Mouse (Mus musculus): Measurements from ENCODE around the gene Kif24. TPM values are rescaled to one million over a fixed set of nuclear protein-coding genes. Genes with fewer than 3 reads are reported as not detected.

Gene Kif24
- total and polyA plus RNA-seq, 3 experiments, result 7.0 to 47.8 (median 21.6) TPM

DNA sequence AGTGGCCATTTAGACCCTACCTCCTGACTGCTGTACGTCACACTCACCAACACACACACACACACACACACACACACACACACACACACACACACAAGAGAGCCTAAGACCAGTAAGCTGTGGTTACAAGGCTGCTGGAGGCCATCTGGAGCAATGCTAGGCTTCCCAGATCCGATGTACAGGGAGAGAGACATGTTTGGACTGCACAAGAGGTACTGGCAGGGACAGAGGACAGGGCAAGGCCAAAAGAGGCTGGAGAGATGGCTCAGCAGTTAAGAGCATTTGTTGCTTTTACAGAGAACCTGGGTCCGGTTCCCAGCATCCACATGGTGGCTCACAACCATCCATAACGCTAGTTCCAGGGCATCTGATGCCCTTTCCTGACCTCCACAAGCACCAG, 30.4 kb upstream of the Kif24 start:
- ATAC-seq (ENCODE audit: extremely low read depth, insufficient number of reproducible peaks, low FRiP score, poor library complexity, severe bottlenecking) (no peak), DNase-seq (ENCODE audit: low spot score) (no peak)
- Histone ChIP-seq H3K36me3 (replicated peaks) (peaks cover 74% of the 10 kb centered on the region), H3K4me3 (ENCODE audit: low read depth, low read length) (no peak overlapping the region), H3K27me3 (ENCODE audit: insufficient read depth, low read length) (peaks cover 2% of the 10 kb centered on the region; the same call in 1 of the 2 replicates), H3K4me1 (ENCODE audit: insufficient read depth, low read depth, low read length) (peaks cover 12% of the 10 kb centered on the region), H3K9me3 (replicated peaks) (peaks cover 21% of the 10 kb centered on the region)
- TF ChIP-seq TAL1 (conservative IDR thresholded peaks at IDR 0.05; ENCODE audit: low read depth, low read length) (no peak), POLR2AphosphoS5 (IDR thresholded peaks at IDR 0.05; ENCODE audit: insufficient replicate concordance, low read depth, low read length) (no peak), CTCF (IDR thresholded peaks at IDR 0.05; ENCODE audit: low read depth, low read length) (no peak), GATA2 (IDR thresholded peaks at IDR 0.05; ENCODE audit: borderline replicate concordance, low read depth, low read length) (no peak), GATA1 (IDR thresholded peaks at IDR 0.05; ENCODE audit: borderline replicate concordance, low read length) (no peak)

DNA sequence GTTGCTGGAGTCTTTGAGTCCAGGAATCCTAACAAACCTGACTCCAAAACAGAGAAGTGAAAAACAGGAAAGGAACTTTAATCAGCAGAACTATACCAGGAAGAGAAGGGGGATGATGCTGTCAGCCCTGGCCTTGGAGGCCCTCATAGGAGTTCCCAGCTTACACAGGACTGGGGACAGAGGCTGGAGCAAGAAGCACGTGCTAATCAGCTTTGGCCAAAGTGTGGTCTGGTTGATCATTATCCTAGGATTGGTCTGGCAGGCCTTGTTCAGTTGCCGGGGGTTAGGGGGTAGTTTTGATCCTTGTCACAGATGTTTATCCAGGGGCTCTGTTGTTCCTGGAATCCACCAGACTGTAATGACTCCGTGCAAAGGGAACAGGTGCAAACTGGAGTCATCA, 29.7 kb upstream of the Kif24 start:
- peaks cover 12% of the 10 kb centered on the region for H3K4me1 ChIP-seq (ENCODE audit: insufficient read depth, low read depth, low read length)
- H3K27me3 ChIP-seq (ENCODE audit: insufficient read depth, low read length), result peaks cover 2% of the 10 kb centered on the region; the same call in 1 of the 2 replicates
- peaks cover 67% of the 10 kb centered on the region for H3K36me3 ChIP-seq (replicated peaks)
- ATAC-seq (ENCODE audit: extremely low read depth, insufficient number of reproducible peaks, low FRiP score, poor library complexity, severe bottlenecking) (no peak), DNase-seq (ENCODE audit: low spot score) (no peak)
- H3K9me3 ChIP-seq (replicated peaks), result peaks cover 21% of the 10 kb centered on the region
- TF ChIP-seq GATA2 (IDR thresholded peaks at IDR 0.05; ENCODE audit: borderline replicate concordance, low read depth, low read length), result no peak
- no peak for TF ChIP-seq POLR2AphosphoS5 (IDR thresholded peaks at IDR 0.05; ENCODE audit: insufficient replicate concordance, low read depth, low read length)
- no peak for TF ChIP-seq TAL1 (conservative IDR thresholded peaks at IDR 0.05; ENCODE audit: low read depth, low read length)
- TF ChIP-seq CTCF (IDR thresholded peaks at IDR 0.05; ENCODE audit: low read depth, low read length), result no peak
- TF ChIP-seq GATA1 (IDR thresholded peaks at IDR 0.05; ENCODE audit: borderline replicate concordance, low read length), result no peak
- no peak overlapping the region for H3K4me3 ChIP-seq (ENCODE audit: low read depth, low read length)

GRCm38 (mm10) chr4:41493464-41494116, 28.9 kb upstream of the Kif24 start:
- peaks cover 59% of the 10 kb centered on the region for H3K36me3 ChIP-seq (replicated peaks)
- no peak for DNase-seq (ENCODE audit: low spot score)
- H3K27me3 ChIP-seq (ENCODE audit: insufficient read depth, low read length), result no peaks in the 10 kb centered on the region; the same call in 1 of the 2 replicates
- no peak for ATAC-seq (ENCODE audit: extremely low read depth, insufficient number of reproducible peaks, low FRiP score, poor library complexity, severe bottlenecking)
- no peak overlapping the region for H3K4me3 ChIP-seq (ENCODE audit: low read depth, low read length)
- H3K9me3 ChIP-seq (replicated peaks), result peaks cover 14% of the 10 kb centered on the region
- TF ChIP-seq CTCF (IDR thresholded peaks at IDR 0.05; ENCODE audit: low read depth, low read length) (no peak), GATA2 (IDR thresholded peaks at IDR 0.05; ENCODE audit: borderline replicate concordance, low read depth, low read length) (no peak)
- peaks cover 12% of the 10 kb centered on the region for H3K4me1 ChIP-seq (ENCODE audit: insufficient read depth, low read depth, low read length)

- TF ChIP-seq CTCF (IDR thresholded peaks at IDR 0.05; ENCODE audit: low read depth, low read length), result no peak
- no peak for TF ChIP-seq TAL1 (conservative IDR thresholded peaks at IDR 0.05; ENCODE audit: low read depth, low read length)
- TF ChIP-seq GATA2 (IDR thresholded peaks at IDR 0.05; ENCODE audit: borderline replicate concordance, low read depth, low read length), result no peak
- TF ChIP-seq GATA1 (IDR thresholded peaks at IDR 0.05; ENCODE audit: borderline replicate concordance, low read length), result no peak
- no peak for TF ChIP-seq POLR2AphosphoS5 (IDR thresholded peaks at IDR 0.05; ENCODE audit: insufficient replicate concordance, low read depth, low read length)
- peaks cover 12% of the 10 kb centered on the region for H3K4me1 ChIP-seq (ENCODE audit: insufficient read depth, low read depth, low read length)
- no peak overlapping the region for H3K4me3 ChIP-seq (ENCODE audit: low read depth, low read length)
- no peaks in the 10 kb centered on the region for H3K27me3 ChIP-seq (ENCODE audit: insufficient read depth, low read length)
- ATAC-seq (ENCODE audit: extremely low read depth, insufficient number of reproducible peaks, low FRiP score, poor library complexity, severe bottlenecking) (no peak), DNase-seq (ENCODE audit: low spot score) (no peak)
- peaks cover 7% of the 10 kb centered on the region for H3K9me3 ChIP-seq (replicated peaks)
- peaks cover 52% of the 10 kb centered on the region for H3K36me3 ChIP-seq (replicated peaks)
These were observed 28.3 kb upstream of the Kif24 start for GRCm38 (mm10) chr4:41492951-41493350.

DNA sequence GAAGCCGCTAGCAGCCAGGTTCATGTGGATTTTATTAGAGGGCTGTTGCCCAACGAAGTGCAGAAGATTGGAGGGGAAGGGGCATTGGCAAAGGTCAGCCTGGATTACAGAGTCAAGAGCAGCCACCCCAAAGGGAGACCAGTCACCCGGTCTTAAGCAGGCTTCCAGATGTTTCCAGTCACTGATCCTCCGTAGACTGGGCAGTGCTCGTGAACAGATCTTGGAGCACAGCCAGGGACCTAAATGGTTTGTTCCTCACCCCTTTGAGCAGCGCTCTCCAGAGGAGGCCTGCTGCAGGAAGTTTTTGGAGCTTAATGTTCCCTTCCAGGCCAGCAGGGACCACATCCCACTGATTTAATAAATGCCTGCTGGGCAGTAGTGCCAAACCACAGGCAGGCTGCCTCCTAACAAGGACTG, 16.9 kb upstream of the Kif24 start:
- no peak for DNase-seq (ENCODE audit: low spot score)
- ATAC-seq (ENCODE audit: extremely low read depth, insufficient number of reproducible peaks, low FRiP score, poor library complexity, severe bottlenecking), result no peak
- H3K36me3 ChIP-seq (replicated peaks), result peaks cover 60% of the 10 kb centered on the region
- H3K4me1 ChIP-seq (ENCODE audit: insufficient read depth, low read depth, low read length), result no peaks in the 10 kb centered on the region
- TF ChIP-seq GATA2 (IDR thresholded peaks at IDR 0.05; ENCODE audit: borderline replicate concordance, low read depth, low read length) (no peak), CTCF (IDR thresholded peaks at IDR 0.05; ENCODE audit: low read depth, low read length) (no peak), TAL1 (conservative IDR thresholded peaks at IDR 0.05; ENCODE audit: low read depth, low read length) (no peak), POLR2AphosphoS5 (IDR thresholded peaks at IDR 0.05; ENCODE audit: insufficient replicate concordance, low read depth, low read length) (no peak), GATA1 (IDR thresholded peaks at IDR 0.05; ENCODE audit: borderline replicate concordance, low read length) (no peak)
- H3K27me3 ChIP-seq (ENCODE audit: insufficient read depth, low read length), result no peaks in the 10 kb centered on the region
- H3K9me3 ChIP-seq (replicated peaks), result peaks cover 3% of the 10 kb centered on the region; the same call in 1 of the 2 replicates
- H3K4me3 ChIP-seq (ENCODE audit: low read depth, low read length), result no peak overlapping the region

DNA sequence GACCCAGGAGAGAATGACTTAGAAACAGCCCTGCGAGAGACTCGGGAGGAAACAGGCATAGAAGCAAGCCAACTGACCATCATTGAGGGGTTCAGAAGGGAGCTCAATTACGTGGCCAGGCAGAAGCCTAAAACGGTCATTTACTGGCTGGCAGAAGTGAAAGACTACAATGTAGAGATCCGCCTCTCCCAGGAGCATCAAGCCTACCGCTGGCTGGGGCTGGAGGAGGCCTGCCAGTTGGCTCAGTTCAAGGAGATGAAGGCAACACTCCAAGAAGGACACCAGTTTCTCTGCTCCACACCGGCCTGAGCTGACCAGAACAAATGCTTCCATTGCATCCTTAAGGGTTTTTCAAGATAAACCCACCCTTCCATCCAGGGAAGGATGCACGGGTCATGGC, 15.6 kb upstream of the Kif24 start:
- Histone ChIP-seq H3K4me3 (ENCODE audit: low read depth, low read length) (no peak overlapping the region), H3K9me3 (replicated peaks) (no peaks in the 10 kb centered on the region), H3K36me3 (replicated peaks) (peaks cover 64% of the 10 kb centered on the region), H3K4me1 (ENCODE audit: insufficient read depth, low read depth, low read length) (no peaks in the 10 kb centered on the region), H3K27me3 (ENCODE audit: insufficient read depth, low read length) (no peaks in the 10 kb centered on the region)
- ATAC-seq (ENCODE audit: extremely low read depth, insufficient number of reproducible peaks, low FRiP score, poor library complexity, severe bottlenecking), result no peak
- DNase-seq (ENCODE audit: low spot score), result no peak
- TF ChIP-seq GATA1 (IDR thresholded peaks at IDR 0.05; ENCODE audit: borderline replicate concordance, low read length) (no peak), TAL1 (conservative IDR thresholded peaks at IDR 0.05; ENCODE audit: low read depth, low read length) (no peak), POLR2AphosphoS5 (IDR thresholded peaks at IDR 0.05; ENCODE audit: insufficient replicate concordance, low read depth, low read length) (no peak), CTCF (IDR thresholded peaks at IDR 0.05; ENCODE audit: low read depth, low read length) (no peak), GATA2 (IDR thresholded peaks at IDR 0.05; ENCODE audit: borderline replicate concordance, low read depth, low read length) (no peak)

Measured in G1E (cell line).